Mouse (Mus musculus): ENCODE data around the gene Cd83. TPM values are rescaled to one million over a fixed set of nuclear protein-coding genes. Genes with fewer than 3 reads are reported as not detected.

The Cd83 gene
- polyA plus RNA-seq, 1 experiment from 2014 or later, result 5.0 TPM

DNA sequence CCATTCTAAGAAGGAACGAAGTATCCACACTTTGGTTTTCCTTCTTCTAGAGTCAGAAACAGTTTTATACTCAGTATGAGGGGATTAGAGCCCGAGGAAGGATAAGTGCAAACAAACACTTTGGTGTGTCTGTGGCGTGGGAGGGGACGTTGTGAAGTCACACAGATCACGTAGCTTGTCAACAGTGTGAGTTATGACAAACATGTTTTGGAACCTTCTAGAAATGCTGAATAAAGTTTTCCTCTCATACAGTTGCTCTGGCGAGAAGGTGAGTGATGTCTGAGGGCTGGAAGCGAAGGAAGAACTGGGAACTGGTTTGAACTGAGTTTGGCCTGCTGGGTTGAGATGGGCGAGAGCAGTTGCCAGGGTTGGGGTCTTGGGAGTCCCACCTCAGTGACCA is 4.5 kb upstream of the Cd83 start:
- H3K4me2 ChIP-seq (replicated peaks; ENCODE audit: low read depth), result no peak overlapping the region
- H3K27me3 ChIP-seq (replicated peaks; ENCODE audit: control insufficient read depth, insufficient read depth, low read length), result no peaks in the 10 kb centered on the region
- no peaks in the 10 kb centered on the region for H3K4me1 ChIP-seq (replicated peaks; ENCODE audit: control insufficient read depth, insufficient read depth, low read length)
- no peak overlapping the region for H3K9ac ChIP-seq (ENCODE audit: low read depth, low read length)
- TF ChIP-seq CTCF (IDR thresholded peaks at IDR 0.05; ENCODE audit: low read depth), result no peak
- H3K27ac ChIP-seq (ENCODE audit: low read depth, low read length), result no peak overlapping the region
- no peak overlapping the region for H3K4me3 ChIP-seq (ENCODE audit: low read depth, low read length)
- no peak for ATAC-seq
- no peaks in the 10 kb centered on the region for H3K9me3 ChIP-seq (ENCODE audit: control insufficient read depth)
- WGBS, result 74% methylated on average over 8 of the region's 8 CpGs
- no peaks in the 10 kb centered on the region for H3K36me3 ChIP-seq (ENCODE audit: control insufficient read depth, insufficient read depth)

DNA sequence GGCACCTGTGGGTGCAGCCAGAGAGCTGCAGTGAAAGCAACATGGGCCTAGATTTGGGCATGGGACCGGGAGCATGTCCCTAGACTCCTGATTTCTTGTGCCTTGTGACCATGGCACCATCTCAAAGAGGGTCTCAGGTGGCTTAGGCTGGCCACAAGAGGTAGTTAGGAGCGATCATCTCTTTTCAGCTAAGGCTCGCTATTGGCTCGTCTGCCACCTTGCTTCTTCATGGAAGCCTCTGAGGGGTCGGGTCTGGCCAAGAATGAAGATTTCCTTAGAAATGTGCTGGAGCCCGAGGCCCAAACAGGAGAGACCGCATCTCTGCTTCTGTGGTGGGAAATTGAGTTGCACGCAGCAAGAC is 1.1 kb downstream of the Cd83 start:
- H3K27ac ChIP-seq (ENCODE audit: low read depth, low read length), result peak overlapping the region; percentile 42
- ATAC-seq, result no peak

DNA sequence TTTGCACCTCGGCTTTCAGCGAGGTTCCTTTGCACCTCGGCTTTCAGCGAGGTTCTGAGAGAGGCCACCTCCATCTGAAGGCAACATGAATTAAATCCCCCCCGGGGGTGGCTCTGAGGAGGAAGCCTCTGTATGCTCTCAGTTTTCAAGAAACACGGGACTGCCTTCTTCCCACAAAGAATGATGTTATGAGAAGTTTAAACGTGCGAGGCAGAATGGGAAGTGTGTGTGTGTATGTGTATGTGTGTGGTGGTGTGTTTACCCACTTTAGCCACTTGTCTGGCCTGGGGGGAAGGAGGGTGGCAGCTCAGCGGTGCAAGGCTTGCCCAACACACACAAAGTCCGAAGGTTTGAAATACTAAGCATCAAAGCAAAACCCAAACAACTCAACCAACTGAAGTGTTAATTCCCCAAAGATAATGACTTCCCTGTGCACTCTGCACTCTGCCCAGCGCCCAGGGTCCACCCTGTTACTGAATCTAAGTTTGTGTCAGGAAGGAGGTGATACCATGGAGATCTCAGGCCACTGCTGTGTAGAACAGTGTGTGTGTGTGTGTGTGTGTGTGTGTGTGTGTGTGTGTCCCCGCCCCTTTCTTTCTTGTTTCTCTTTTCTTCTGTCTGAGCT is 1.7 kb downstream of the Cd83 start:
- no peak for TF ChIP-seq CTCF (IDR thresholded peaks at IDR 0.05; ENCODE audit: low read depth)
- Histone ChIP-seq H3K36me3 (ENCODE audit: control insufficient read depth, insufficient read depth) (no peaks in the 10 kb centered on the region), H3K9ac (ENCODE audit: low read depth, low read length) (peak overlapping the region; percentile 26; the same call in 1 of the 2 replicates), H3K9me3 (ENCODE audit: control insufficient read depth) (no peaks in the 10 kb centered on the region), H3K4me3 (ENCODE audit: low read depth, low read length) (peak overlapping the region; percentile 55; the same call in 1 of the 2 replicates), H3K4me2 (replicated peaks; ENCODE audit: low read depth) (peak overlapping the region; percentile 90), H3K27ac (ENCODE audit: low read depth, low read length) (peak overlapping the region; percentile 42), H3K4me1 (replicated peaks; ENCODE audit: control insufficient read depth, insufficient read depth, low read length) (no peaks in the 10 kb centered on the region; the same call in 1 of the 2 replicates), H3K27me3 (replicated peaks; ENCODE audit: control insufficient read depth, insufficient read depth, low read length) (no peaks in the 10 kb centered on the region)
- ATAC-seq, result peak; percentile 89
- WGBS, result 18% methylated on average over 12 of the region's 12 CpGs

More for the DNA sequence above, 1.1 kb downstream of the Cd83 start:
- Histone ChIP-seq H3K4me3 (ENCODE audit: low read depth, low read length) (peak overlapping the region; percentile 55; the same call in 1 of the 2 replicates), H3K4me1 (replicated peaks; ENCODE audit: control insufficient read depth, insufficient read depth, low read length) (no peaks in the 10 kb centered on the region; the same call in 1 of the 2 replicates), H3K9ac (ENCODE audit: low read depth, low read length) (0 out of 2 replicates have a peak overlapping the region, but pooled peaks have one; percentile 51), H3K36me3 (ENCODE audit: control insufficient read depth, insufficient read depth) (no peaks in the 10 kb centered on the region), H3K4me2 (replicated peaks; ENCODE audit: low read depth) (peak overlapping the region; percentile 90), H3K9me3 (ENCODE audit: control insufficient read depth) (no peaks in the 10 kb centered on the region), H3K27me3 (replicated peaks; ENCODE audit: control insufficient read depth, insufficient read depth, low read length) (no peaks in the 10 kb centered on the region)
- TF ChIP-seq CTCF (IDR thresholded peaks at IDR 0.05; ENCODE audit: low read depth), result no peak
- WGBS, result 50% methylated on average over 8 of the region's 8 CpGs

DNA sequence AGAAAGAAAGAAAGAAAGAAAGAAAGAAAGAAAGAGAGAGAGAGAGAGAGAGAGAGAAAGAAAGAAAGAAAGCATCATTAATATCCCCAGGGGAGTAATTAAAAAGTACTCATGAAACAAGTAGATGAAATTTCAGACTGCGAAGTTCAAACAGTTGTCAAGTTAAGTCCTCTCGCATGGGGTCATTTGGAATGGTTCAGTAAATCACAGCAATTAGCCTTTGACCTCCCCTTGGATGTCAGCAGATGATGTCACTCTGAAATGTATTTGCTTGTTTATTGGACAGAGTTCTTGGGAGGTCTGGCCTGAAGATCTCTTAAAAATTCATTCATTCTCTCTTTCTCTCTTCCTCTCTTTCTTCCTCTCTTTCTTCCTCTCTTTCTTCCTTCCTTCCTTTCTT is 2.7 kb downstream of the Cd83 start:
- no peak for TF ChIP-seq CTCF (IDR thresholded peaks at IDR 0.05; ENCODE audit: low read depth)
- H3K27ac ChIP-seq (ENCODE audit: low read depth, low read length), result no peak overlapping the region
- no peak overlapping the region for H3K9ac ChIP-seq (ENCODE audit: low read depth, low read length)
- no peaks in the 10 kb centered on the region for H3K9me3 ChIP-seq (ENCODE audit: control insufficient read depth)
- peak overlapping the region; percentile 90 for H3K4me2 ChIP-seq (replicated peaks; ENCODE audit: low read depth)
- H3K4me3 ChIP-seq (ENCODE audit: low read depth, low read length), result no peak overlapping the region
- H3K4me1 ChIP-seq (replicated peaks; ENCODE audit: control insufficient read depth, insufficient read depth, low read length), result no peaks in the 10 kb centered on the region; the same call in 1 of the 2 replicates
- no peak for ATAC-seq
- WGBS, result 32% methylated on average over 2 of the region's 2 CpGs
- no peaks in the 10 kb centered on the region for H3K36me3 ChIP-seq (ENCODE audit: control insufficient read depth, insufficient read depth)
- no peaks in the 10 kb centered on the region for H3K27me3 ChIP-seq (replicated peaks; ENCODE audit: control insufficient read depth, insufficient read depth, low read length)

DNA sequence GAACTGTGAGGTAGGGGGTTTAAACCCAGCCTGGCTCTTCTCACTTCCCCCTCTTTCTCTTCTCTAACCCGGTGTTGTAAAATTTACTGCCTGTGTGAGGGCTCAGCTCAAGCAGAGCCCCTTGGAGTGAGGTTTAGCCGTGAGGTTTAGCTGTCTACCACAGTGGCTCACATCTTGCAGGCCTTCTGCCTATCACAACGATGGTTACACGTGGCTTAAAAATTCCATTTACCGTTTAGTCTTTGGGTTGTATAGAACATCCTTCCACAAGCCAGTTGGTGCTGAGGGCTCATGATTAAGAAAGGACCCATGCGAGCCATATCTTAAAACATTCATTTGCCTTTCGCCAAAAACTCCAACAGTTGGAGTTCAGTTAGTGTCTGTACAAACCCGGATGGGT is 3.5 kb downstream of the Cd83 start:
- H3K9ac ChIP-seq (ENCODE audit: low read depth, low read length), result no peak overlapping the region
- 74% methylated on average over 8 of the region's 8 CpGs for WGBS
- no peaks in the 10 kb centered on the region; the same call in 1 of the 2 replicates for H3K4me1 ChIP-seq (replicated peaks; ENCODE audit: control insufficient read depth, insufficient read depth, low read length)
- no peak overlapping the region for H3K27ac ChIP-seq (ENCODE audit: low read depth, low read length)
- H3K36me3 ChIP-seq (ENCODE audit: control insufficient read depth, insufficient read depth), result no peaks in the 10 kb centered on the region
- no peak for TF ChIP-seq CTCF (IDR thresholded peaks at IDR 0.05; ENCODE audit: low read depth)
- H3K4me2 ChIP-seq (replicated peaks; ENCODE audit: low read depth), result no peak overlapping the region
- H3K9me3 ChIP-seq (ENCODE audit: control insufficient read depth), result no peaks in the 10 kb centered on the region
- H3K27me3 ChIP-seq (replicated peaks; ENCODE audit: control insufficient read depth, insufficient read depth, low read length), result no peaks in the 10 kb centered on the region
- no peak for ATAC-seq
- no peak overlapping the region for H3K4me3 ChIP-seq (ENCODE audit: low read depth, low read length)

DNA sequence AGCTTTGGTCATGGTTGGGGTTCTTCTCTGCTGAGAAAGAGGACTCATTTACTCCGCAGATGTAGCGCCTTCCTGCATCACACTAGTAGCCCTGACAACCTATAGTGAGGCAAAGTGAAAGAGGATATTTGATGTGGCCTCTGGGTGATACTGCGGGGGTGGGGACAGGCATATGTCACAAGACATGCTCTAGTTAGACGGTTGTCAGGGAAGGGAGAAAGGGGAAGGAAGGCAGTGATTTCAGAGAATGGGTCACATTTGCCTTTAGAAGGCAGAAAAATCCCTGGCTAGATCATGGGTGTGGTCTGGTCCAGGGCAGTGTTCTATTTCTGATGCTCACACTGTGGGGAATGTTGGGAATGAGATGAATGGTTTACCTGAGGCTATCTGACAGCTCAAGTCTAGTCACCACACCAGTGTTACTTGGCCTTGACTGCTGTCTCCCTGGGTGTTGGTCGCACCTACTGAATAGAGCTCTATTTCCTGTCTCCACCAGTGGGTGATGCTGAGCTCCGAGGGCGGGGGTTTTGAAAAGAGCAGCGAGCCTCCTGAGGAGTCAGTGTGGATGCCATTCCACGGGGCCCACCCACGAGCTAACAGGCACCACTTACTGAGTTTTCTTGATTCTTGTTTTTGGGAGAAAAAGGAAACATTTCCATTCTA is 4.5 kb downstream of the Cd83 start:
- ATAC-seq, result no peak
- no peak for TF ChIP-seq CTCF (IDR thresholded peaks at IDR 0.05; ENCODE audit: low read depth)
- Histone ChIP-seq H3K9me3 (ENCODE audit: control insufficient read depth) (no peaks in the 10 kb centered on the region), H3K27me3 (replicated peaks; ENCODE audit: control insufficient read depth, insufficient read depth, low read length) (no peaks in the 10 kb centered on the region), H3K36me3 (ENCODE audit: control insufficient read depth, insufficient read depth) (no peaks in the 10 kb centered on the region), H3K4me1 (replicated peaks; ENCODE audit: control insufficient read depth, insufficient read depth, low read length) (no peaks in the 10 kb centered on the region; the same call in 1 of the 2 replicates), H3K9ac (ENCODE audit: low read depth, low read length) (no peak overlapping the region), H3K27ac (ENCODE audit: low read depth, low read length) (no peak overlapping the region), H3K4me2 (replicated peaks; ENCODE audit: low read depth) (no peak overlapping the region), H3K4me3 (ENCODE audit: low read depth, low read length) (no peak overlapping the region)
- 74% methylated on average over 10 of the region's 10 CpGs for WGBS

All from intestine, postnatal 0 days (tissue).